Mouse (Mus musculus) spleen, adult 2 months (tissue): ENCODE results near the gene Mmp28.

Source experiments
- CTCF ChIP-seq: fragments of 200-500 bp; IDR thresholded peaks from 2 replicates; pipeline ENCODE4 v1.5.1; 2011; ENCODE audit warnings: mild to moderate bottlenecking, inconsistent platforms; ENCODE audit not compliant: insufficient read depth, insufficient read length, insufficient replicate concordance; ENCODE audit errors: extremely low read depth
- POLR2A ChIP-seq: fragments of 200-500 bp; IDR thresholded peaks from 2 replicates; pipeline ENCODE4 v1.6.1; 2011; ENCODE audit warnings: low read depth, low read length, inconsistent platforms

GRCm38 (mm10) chr11:83409087-83409754, 53.6 kb downstream of the Mmp28 start, which contains the start of gene Rasl10b:
- TF ChIP-seq CTCF, result no peak
- TF ChIP-seq POLR2A, result no peak
